Mouse (Mus musculus) small intestine, adult 2 months (tissue): ENCODE measurements around the gene Lrch3.

Experiments
- CTCF ChIP-seq: fragments of 200-500 bp; IDR thresholded peaks from 2 replicates; pipeline ENCODE4 v1.5.1; 2012; ENCODE audit warnings: low read depth, mild to moderate bottlenecking, control low read depth, inconsistent platforms, low read length, moderate library complexity, mixed read lengths; ENCODE audit not compliant: insufficient replicate concordance, insufficient read length; ENCODE audit errors: extremely low read depth
- POLR2A ChIP-seq: fragments of 200-500 bp; IDR thresholded peaks from 2 replicates; pipeline ENCODE4 v1.6.1; 2012; ENCODE audit warnings: low read depth, mild to moderate bottlenecking, control low read depth, inconsistent platforms, low read length, moderate library complexity

DNA sequence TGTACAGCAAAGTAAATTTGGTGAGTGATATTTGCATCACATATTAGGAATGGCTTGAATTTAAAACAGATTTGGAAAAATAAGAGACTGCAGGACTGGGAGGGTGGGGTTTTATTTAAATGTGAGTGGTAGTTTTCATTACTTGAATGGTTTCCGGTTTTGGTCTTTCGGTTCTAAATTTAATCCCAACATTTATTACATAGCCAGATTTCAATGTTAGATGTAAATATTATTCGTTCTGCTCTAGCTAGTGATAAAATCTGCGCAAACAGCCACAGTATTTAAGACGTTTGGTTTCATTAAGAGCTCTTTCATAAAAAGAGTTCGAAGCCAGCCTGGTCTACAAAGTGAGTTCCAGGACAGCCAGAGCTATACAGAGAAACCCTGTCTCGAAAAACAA lies 688 bp upstream of the Lrch3 start:
- no peak for TF ChIP-seq POLR2A
- TF ChIP-seq CTCF = no peak
